Mouse (Mus musculus): ENCODE measurements around the gene Ypel5. TPM values are rescaled to one million over a fixed set of nuclear protein-coding genes. Genes with fewer than 3 reads are reported as not detected.

The Ypel5 gene
- polyA plus RNA-seq, 1 experiment from 2014 or later, result 34.7 TPM

GRCm38 (mm10) chr17:72897076-72897475 is 60.8 kb downstream of the Ypel5 start:
- Histone ChIP-seq H3K36me3 (no peaks in the 10 kb centered on the region), H3K4me1 (peaks cover 14% of the 10 kb centered on the region), H3K4me3 (no peak overlapping the region), H3K27ac (no peak overlapping the region), H3K27me3 (ENCODE audit: insufficient read depth, poor library complexity, severe bottlenecking) (no peaks in the 10 kb centered on the region), H3K9me3 (no peaks in the 10 kb centered on the region)
- DNase-seq (ENCODE audit: low spot score), result peak; percentile 58
- 79% methylated on average over 7 of the region's 7 CpGs for WGBS

GRCm38 (mm10) chr17:72897961-72898360 is 61.7 kb downstream of the Ypel5 start:
- peaks cover 14% of the 10 kb centered on the region for H3K4me1 ChIP-seq
- H3K4me3 ChIP-seq, result no peak overlapping the region
- 68% methylated on average over 5 of the region's 5 CpGs for WGBS
- H3K27ac ChIP-seq, result no peak overlapping the region
- H3K9me3 ChIP-seq, result no peaks in the 10 kb centered on the region
- peak; percentile 28 for DNase-seq (ENCODE audit: low spot score)
- no peaks in the 10 kb centered on the region for H3K36me3 ChIP-seq
- H3K27me3 ChIP-seq (ENCODE audit: insufficient read depth, poor library complexity, severe bottlenecking), result no peaks in the 10 kb centered on the region

DNA sequence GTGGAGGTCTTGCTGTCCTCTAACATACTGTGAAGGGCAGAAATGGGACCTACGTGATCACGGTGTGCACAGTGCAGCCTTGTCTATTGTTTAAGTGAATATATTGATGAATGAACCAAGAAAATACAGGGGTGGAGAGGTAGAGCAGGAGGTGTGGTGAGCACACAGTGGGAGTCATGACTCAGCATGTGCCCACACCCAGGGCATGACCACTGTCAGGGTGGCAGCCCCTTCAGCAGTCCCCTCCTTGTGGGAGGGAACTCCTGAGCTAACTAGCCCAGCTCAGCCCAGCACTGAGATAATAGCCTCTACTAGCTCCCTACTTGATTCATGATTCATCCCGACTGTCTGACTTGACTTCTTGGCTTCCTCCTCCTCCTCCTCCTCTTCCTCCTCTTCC is 62.5 kb downstream of the Ypel5 start:
- Histone ChIP-seq H3K27ac (peak overlapping the region; percentile 67), H3K4me1 (peaks cover 16% of the 10 kb centered on the region), H3K4me3 (no peak overlapping the region), H3K36me3 (no peaks in the 10 kb centered on the region), H3K27me3 (ENCODE audit: insufficient read depth, poor library complexity, severe bottlenecking) (no peaks in the 10 kb centered on the region), H3K9me3 (no peaks in the 10 kb centered on the region)
- 57% methylated on average over 3 of the region's 3 CpGs for WGBS
- DNase-seq (ENCODE audit: low spot score), result peak; percentile 70

Other genes starting within 250 kb of the Ypel5 start
- gene Alk, start 231.8 kb upstream of the Ypel5 start, polyA plus RNA-seq (2016; fragmentation: Nextera tagmentation; extraction: Ambion mirVana), result 0.70 and 0.78 TPM in 2 replicates
- gene Lbh, start 81.9 kb downstream of the Ypel5 start, polyA plus RNA-seq (2016; fragmentation: Nextera tagmentation; extraction: Ambion mirVana), result 10.8 and 15.4 TPM in 2 replicates